Mouse (Mus musculus) ES-Bruce4 (cell line): ENCODE measurements around the gene Gnl3l. TPM values are rescaled to one million over a fixed set of nuclear protein-coding genes. Genes with fewer than 3 reads are reported as not detected.

ENCODE experiments used
- H3K27ac ChIP-seq: 2 replicates; pipeline ENCODE4 v1.5.1; 2012; ENCODE audit warnings: low read length, inconsistent platforms; ENCODE audit not compliant: insufficient read depth
- H3K27me3 ChIP-seq: 2 replicates; pipeline ENCODE4 v1.6.1; 2012; ENCODE audit warnings: mild to moderate bottlenecking, low read length, inconsistent platforms; ENCODE audit not compliant: control insufficient read depth, poor library complexity, insufficient read depth, severe bottlenecking
- H3K36me3 ChIP-seq: 2 replicates; pipeline ENCODE4 v1.6.1; 2012; ENCODE audit warnings: inconsistent platforms, mild to moderate bottlenecking, low read length, moderate library complexity; ENCODE audit not compliant: control insufficient read depth, poor library complexity, insufficient read depth, severe bottlenecking
- H3K4me1 ChIP-seq: one replicate; pipeline ENCODE4 v1.8.1; 2011; ENCODE audit warnings: low read length; ENCODE audit not compliant: control insufficient read depth, insufficient read depth
- H3K4me3 ChIP-seq: 2 replicates; pipeline ENCODE4 v1.5.1; 2011; ENCODE audit warnings: low read depth, mild to moderate bottlenecking, low read length
- H3K9ac ChIP-seq: 2 replicates; pipeline ENCODE4 v1.6.1; 2012; ENCODE audit warnings: low read depth, mild to moderate bottlenecking, inconsistent platforms; ENCODE audit not compliant: poor library complexity, severe bottlenecking
- H3K9me3 ChIP-seq: replicated peaks from 2 replicates; pipeline ENCODE4 v1.6.1; 2012; ENCODE audit warnings: mild to moderate bottlenecking, low read length, inconsistent platforms; ENCODE audit not compliant: control insufficient read depth, poor library complexity, insufficient read depth, severe bottlenecking
- CTCF ChIP-seq: IDR thresholded peaks from one replicate; pipeline ENCODE4 v1.8.1; 2011; ENCODE audit warnings: low read depth, low read length
- EP300 ChIP-seq: IDR thresholded peaks from 2 replicates; pipeline ENCODE4 v1.6.1; 2011; ENCODE audit warnings: low read depth, low read length; ENCODE audit not compliant: insufficient read depth
- POLR2A ChIP-seq: IDR thresholded peaks from one replicate; pipeline ENCODE4 v1.8.1; 2011; ENCODE audit warnings: low read length; ENCODE audit not compliant: insufficient read depth
- polyA plus RNA-seq: library from polyadenylated mRNA; stranded (reverse); fragments of >200 nt; gene quantifications from 2 replicates; pipeline ENCODE4 v1.2.4, GENCODE M21; 2011; ENCODE audit warnings: low read depth; ENCODE audit not compliant: missing spikeins, insufficient read depth, insufficient read length

The Gnl3l gene
- polyA plus RNA-seq, 1 experiment: 153 TPM

DNA sequence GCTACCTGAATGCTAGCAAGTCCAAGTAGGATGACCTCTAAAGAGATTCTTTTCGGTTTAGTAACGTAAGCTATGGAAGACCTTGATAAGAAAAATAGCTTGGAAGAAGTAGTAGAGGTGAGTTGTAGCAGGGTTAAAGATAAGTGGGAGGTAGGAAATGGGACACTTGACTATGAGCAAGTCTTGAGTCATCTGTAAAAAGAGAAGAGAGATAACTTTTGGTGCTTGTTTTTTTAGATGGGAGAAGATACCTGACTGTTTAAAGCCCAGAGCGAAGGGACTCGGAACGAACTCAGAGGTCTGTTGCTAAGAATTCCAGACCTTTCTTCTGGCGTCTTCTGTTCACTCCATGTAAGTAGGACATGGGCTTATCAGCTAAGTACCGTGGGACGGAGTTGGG, 28.7 kb upstream of the Gnl3l start, which contains the start of gene Fgd1:
TSS of gene Fgd1 (plus strand) at position 301 of the 400 bp plus-strand sequence.
- peaks cover 4% of the 10 kb centered on the region for H3K36me3 ChIP-seq
- peak within 1 kb of the TSS; percentile 86 for H3K4me3 ChIP-seq
- peak within 1 kb of the TSS; percentile 89 for H3K27ac ChIP-seq
- H3K9me3 ChIP-seq: no peaks in the 10 kb centered on the region
- H3K27me3 ChIP-seq: no peaks in the 10 kb centered on the region
- no peak for TF ChIP-seq POLR2A
- no peak for TF ChIP-seq CTCF
- no peak for TF ChIP-seq EP300
- H3K4me1 ChIP-seq: no peaks in the 10 kb centered on the region
- peak within 1 kb of the TSS; percentile 89 for H3K9ac ChIP-seq

DNA sequence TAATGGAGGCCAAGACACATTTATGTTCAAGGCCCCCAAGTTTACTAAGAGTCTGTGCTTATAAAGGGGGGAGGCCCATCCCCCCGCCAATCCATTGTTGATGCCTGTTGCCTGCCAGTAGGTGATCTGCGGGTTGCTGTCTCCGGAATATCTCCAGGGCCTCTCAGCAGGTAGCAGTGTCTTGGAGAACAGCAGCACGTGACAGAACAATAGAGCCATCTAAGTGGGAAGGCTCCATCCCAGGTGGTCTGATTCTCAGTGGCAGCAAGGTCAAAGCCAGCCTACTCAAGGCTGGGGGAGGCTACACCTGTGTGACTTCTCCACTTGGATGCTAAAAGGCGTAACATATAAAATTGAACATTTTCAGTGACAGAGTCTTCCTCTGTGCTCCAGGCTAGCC, 24.1 kb upstream of the Gnl3l start:
- Histone ChIP-seq H3K9ac (no peak overlapping the region), H3K27ac (peak overlapping the region; percentile 76), H3K36me3 (no peaks in the 10 kb centered on the region), H3K27me3 (no peaks in the 10 kb centered on the region), H3K9me3 (no peaks in the 10 kb centered on the region), H3K4me1 (peaks cover 4% of the 10 kb centered on the region), H3K4me3 (no peak overlapping the region)
- TF ChIP-seq EP300 (peak; percentile 97), CTCF (no peak)

DNA sequence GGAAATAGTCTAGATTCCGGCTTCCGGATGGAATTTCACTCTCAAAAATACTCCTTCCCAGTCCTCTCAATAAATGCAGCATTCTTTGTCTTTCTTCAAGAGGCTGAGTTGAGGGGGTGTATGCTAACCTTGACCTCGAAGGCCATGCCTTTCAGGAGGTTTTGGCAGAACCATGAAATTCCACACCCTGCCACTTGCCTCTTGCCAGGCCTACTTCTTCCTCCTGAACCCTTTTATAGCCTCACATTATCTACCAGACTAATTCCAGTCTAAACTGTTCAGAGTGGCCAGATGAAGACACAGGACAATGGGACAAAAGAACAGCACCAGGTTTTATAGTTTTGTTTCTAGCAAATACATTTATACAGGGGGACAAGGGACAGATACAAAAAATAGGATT, 14.3 kb upstream of the Gnl3l start:
- no peak overlapping the region for H3K27ac ChIP-seq
- H3K4me3 ChIP-seq: no peak overlapping the region
- H3K36me3 ChIP-seq: no peaks in the 10 kb centered on the region

DNA sequence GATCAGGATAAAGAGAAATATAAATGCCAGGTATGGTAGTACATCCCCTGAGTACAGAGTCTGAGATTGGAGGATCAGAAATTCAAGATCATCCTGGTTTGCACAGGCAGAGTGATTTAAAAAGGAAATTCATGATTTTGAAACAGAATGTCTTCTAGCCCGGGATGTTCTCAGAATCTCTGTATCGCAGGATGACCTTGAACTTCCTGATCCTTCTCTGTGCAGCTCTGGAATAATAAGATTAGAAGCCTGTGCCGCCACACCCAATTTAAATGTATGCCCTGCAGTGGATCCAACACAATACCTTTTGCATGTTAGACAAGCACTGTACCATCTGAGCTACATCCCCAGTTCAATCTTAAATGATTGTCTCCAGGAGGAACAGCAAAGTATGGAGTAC, 1.7 kb upstream of the Gnl3l start:
- Histone ChIP-seq H3K27ac (peak overlapping the region; percentile 70), H3K36me3 (peaks cover 11% of the 10 kb centered on the region), H3K9ac (peak overlapping the region; percentile 86), H3K27me3 (no peaks in the 10 kb centered on the region), H3K4me1 (no peaks in the 10 kb centered on the region), H3K9me3 (no peaks in the 10 kb centered on the region), H3K4me3 (no peak overlapping the region)
- TF ChIP-seq EP300: no peak

More for the DNA sequence above, 14.3 kb upstream of the Gnl3l start:
- Histone ChIP-seq H3K27me3 (no peaks in the 10 kb centered on the region), H3K9me3 (no peaks in the 10 kb centered on the region), H3K9ac (no peak overlapping the region), H3K4me1 (peaks cover 2% of the 10 kb centered on the region)
- TF ChIP-seq POLR2A (no peak), CTCF (no peak), EP300 (no peak)

DNA sequence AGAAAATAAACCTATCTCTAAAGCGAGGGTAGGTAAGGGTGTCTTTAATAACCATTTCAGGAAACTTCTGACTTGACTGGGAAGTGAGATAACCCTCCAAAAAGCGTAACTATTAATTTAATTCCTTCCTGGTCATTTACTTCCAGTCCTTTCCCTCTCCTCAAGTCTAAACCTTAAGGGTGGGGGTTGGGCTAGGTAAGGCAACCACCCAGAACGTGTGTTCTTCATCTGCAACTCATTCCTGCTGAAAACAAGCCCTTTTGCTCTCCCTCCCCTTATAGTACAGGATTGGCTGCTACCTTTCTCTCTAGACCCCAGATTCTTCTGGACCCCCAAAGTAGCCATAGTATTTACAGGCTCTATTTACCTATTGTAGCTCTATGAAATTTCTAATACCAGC, 775 bp upstream of the Gnl3l start:
- Histone ChIP-seq H3K4me1 (no peaks in the 10 kb centered on the region), H3K9me3 (no peaks in the 10 kb centered on the region), H3K36me3 (peaks cover 16% of the 10 kb centered on the region), H3K27ac (peak overlapping the region; percentile 71), H3K4me3 (peak overlapping the region; percentile 67), H3K9ac (peak overlapping the region; percentile 86), H3K27me3 (no peaks in the 10 kb centered on the region)
- TF ChIP-seq EP300 (no peak), CTCF (no peak), POLR2A (no peak)

DNA sequence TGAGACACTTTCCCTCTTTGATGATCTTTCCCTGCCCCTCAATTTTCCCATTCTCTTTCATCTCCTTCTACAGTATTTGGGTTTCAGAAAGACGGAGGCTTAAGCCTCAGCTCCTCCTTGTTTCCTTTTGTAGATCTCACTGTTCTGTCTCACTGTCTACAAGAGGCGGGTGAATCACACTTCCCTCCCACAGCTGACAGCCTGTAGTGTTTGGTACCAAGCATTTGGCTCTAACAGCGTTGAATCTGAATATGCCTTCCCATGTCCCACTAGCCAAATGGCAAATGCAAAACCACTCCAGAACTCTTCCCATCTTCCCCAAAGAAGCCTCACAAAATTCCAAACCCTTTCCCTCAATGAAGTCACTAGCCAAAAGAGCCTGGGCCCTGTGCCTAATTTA, 20.3 kb downstream of the Gnl3l start:
- Histone ChIP-seq H3K27me3 (no peaks in the 10 kb centered on the region), H3K9me3 (no peaks in the 10 kb centered on the region), H3K36me3 (peaks cover 64% of the 10 kb centered on the region), H3K27ac (no peak overlapping the region), H3K9ac (no peak overlapping the region), H3K4me1 (no peaks in the 10 kb centered on the region), H3K4me3 (no peak overlapping the region)
- TF ChIP-seq POLR2A: no peak
- no peak for TF ChIP-seq EP300
- no peak for TF ChIP-seq CTCF

DNA sequence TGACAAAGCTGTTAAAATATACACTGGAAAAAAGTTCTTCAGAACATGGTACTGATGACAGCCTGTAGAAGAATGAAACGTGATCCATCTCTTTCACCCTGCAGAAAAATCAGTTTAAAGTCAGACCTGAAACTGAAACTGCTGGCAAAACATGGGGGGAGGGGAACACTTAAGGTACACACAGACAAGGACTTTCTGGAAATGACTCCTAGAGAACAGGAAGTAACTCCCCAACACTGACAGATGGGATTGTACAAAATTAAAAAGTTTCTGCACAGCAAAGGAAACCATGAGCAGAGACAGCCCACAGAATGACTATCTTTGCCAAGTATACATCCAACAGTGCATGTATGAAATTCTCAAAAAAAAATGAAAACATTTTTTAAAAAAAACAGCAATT, 35.5 kb downstream of the Gnl3l start:
- Histone ChIP-seq H3K4me3 (no peak overlapping the region), H3K9ac (no peak overlapping the region), H3K4me1 (no peaks in the 10 kb centered on the region), H3K9me3 (no peaks in the 10 kb centered on the region; the same call in 1 of the 2 replicates), H3K36me3 (peaks cover 26% of the 10 kb centered on the region), H3K27ac (no peak overlapping the region), H3K27me3 (no peaks in the 10 kb centered on the region)
- TF ChIP-seq EP300 (no peak), POLR2A (no peak), CTCF (no peak)
